Mouse (Mus musculus): Measurements from ENCODE around the gene Pdzd7.

GRCm38 (mm10) chr19:44984420-44984819, 61.1 kb downstream of the Pdzd7 start:
- TF ChIP-seq CTCF (IDR thresholded peaks at IDR 0.05; ENCODE audit: low read depth) (no peak), EP300 (optimal IDR thresholded peaks at IDR 0.05) (no peak)
